Mouse (Mus musculus): Measurements from ENCODE around the gene Kcnj14.

GRCm38 (mm10) chr7:45793969-45794585, 30.5 kb downstream of the Kcnj14 start:
- TF ChIP-seq CTCF (IDR thresholded peaks at IDR 0.05) (no peak), EP300 (IDR thresholded peaks at IDR 0.05) (no peak)

All from lung, postnatal 0 days (tissue).